Mouse (Mus musculus): ENCODE results near the gene Parva. TPM values are rescaled to one million over a fixed set of nuclear protein-coding genes. Genes with fewer than 3 reads are reported as not detected.

Gene Parva
- polyA plus RNA-seq, 1 experiment from 2014 or later, result 70.0 TPM

GRCm38 (mm10) chr7:112389611-112390251 lies 37.6 kb upstream of the Parva start:
- Histone ChIP-seq H3K4me3 (ENCODE audit: low read depth, low read length) (no peak overlapping the region), H3K9ac (replicated peaks; ENCODE audit: low read depth) (no peak overlapping the region), H3K9me3 (ENCODE audit: low read length) (no peaks in the 10 kb centered on the region), H3K36me3 (ENCODE audit: insufficient read depth, low read length) (no peaks in the 10 kb centered on the region), H3K4me1 (ENCODE audit: insufficient read depth, low read depth, low read length) (peaks cover 6% of the 10 kb centered on the region; the same call in 1 of the 2 replicates), H3K27me3 (replicated peaks; ENCODE audit: insufficient read depth, low read length) (no peaks in the 10 kb centered on the region), H3K4me2 (replicated peaks; ENCODE audit: low read depth, low read length) (no peak overlapping the region), H3K27ac (ENCODE audit: low read length) (no peak overlapping the region)
- ATAC-seq (no peak), DNase-seq (ENCODE audit: low spot score) (no peak)
- no peak for TF ChIP-seq EP300 (IDR thresholded peaks at IDR 0.05)
- TF ChIP-seq CTCF (IDR thresholded peaks at IDR 0.05), result no peak
- WGBS, result 45% methylated on average over 6 of the region's 6 CpGs

- no peak overlapping the region for H3K9ac ChIP-seq (replicated peaks; ENCODE audit: low read depth)
- H3K4me1 ChIP-seq (ENCODE audit: insufficient read depth, low read depth, low read length), result peaks cover 6% of the 10 kb centered on the region; the same call in 1 of the 2 replicates
- H3K4me2 ChIP-seq (replicated peaks; ENCODE audit: low read depth, low read length), result no peak overlapping the region
- no peak overlapping the region for H3K27ac ChIP-seq (ENCODE audit: low read length)
- 13% methylated on average over 11 of the region's 11 CpGs for WGBS
- no peaks in the 10 kb centered on the region for H3K36me3 ChIP-seq (ENCODE audit: insufficient read depth, low read length)
- H3K4me3 ChIP-seq (ENCODE audit: low read depth, low read length), result no peak overlapping the region
- ATAC-seq (no peak; the same call in 1 of the 2 replicates), DNase-seq (ENCODE audit: low spot score) (no peak)
- H3K9me3 ChIP-seq (ENCODE audit: low read length), result no peaks in the 10 kb centered on the region
- TF ChIP-seq CTCF (IDR thresholded peaks at IDR 0.05) (no peak), EP300 (IDR thresholded peaks at IDR 0.05) (peak; percentile 52)
- no peaks in the 10 kb centered on the region for H3K27me3 ChIP-seq (replicated peaks; ENCODE audit: insufficient read depth, low read length)
Measured at GRCm38 (mm10) chr7:112390252-112390936, 36.9 kb upstream of the Parva start.

- Histone ChIP-seq H3K9ac (replicated peaks; ENCODE audit: low read depth) (no peak overlapping the region), H3K4me2 (replicated peaks; ENCODE audit: low read depth, low read length) (no peak overlapping the region), H3K27ac (ENCODE audit: low read length) (no peak overlapping the region), H3K9me3 (ENCODE audit: low read length) (no peaks in the 10 kb centered on the region), H3K27me3 (replicated peaks; ENCODE audit: insufficient read depth, low read length) (no peaks in the 10 kb centered on the region), H3K4me1 (ENCODE audit: insufficient read depth, low read depth, low read length) (peaks cover 6% of the 10 kb centered on the region; the same call in 1 of the 2 replicates), H3K36me3 (ENCODE audit: insufficient read depth, low read length) (no peaks in the 10 kb centered on the region), H3K4me3 (ENCODE audit: low read depth, low read length) (no peak overlapping the region)
- 24% methylated on average over 6 of the region's 6 CpGs for WGBS
- ATAC-seq (peak; percentile 37), DNase-seq (ENCODE audit: low spot score) (peak; percentile 60)
- TF ChIP-seq EP300 (IDR thresholded peaks at IDR 0.05) (no peak), CTCF (IDR thresholded peaks at IDR 0.05) (no peak)
Measured at GRCm38 (mm10) chr7:112390937-112391605, 36.2 kb upstream of the Parva start.

- 92% methylated on average over 3 of the region's 3 CpGs for WGBS
- no peaks in the 10 kb centered on the region for H3K9me3 ChIP-seq (ENCODE audit: low read length)
Measured at GRCm38 (mm10) chr7:112397786-112398185, 29.5 kb upstream of the Parva start.

GRCm38 (mm10) chr7:112399425-112400170 lies 27.7 kb upstream of the Parva start:
- TF ChIP-seq EP300 (IDR thresholded peaks at IDR 0.05), result no peak
- no peak for TF ChIP-seq CTCF (IDR thresholded peaks at IDR 0.05)
- no peak overlapping the region for H3K9ac ChIP-seq (replicated peaks; ENCODE audit: low read depth)
- no peak overlapping the region for H3K27ac ChIP-seq (ENCODE audit: low read length)
- DNase-seq (ENCODE audit: low spot score), result no peak
- WGBS, result 75% methylated on average over 7 of the region's 7 CpGs
- H3K4me1 ChIP-seq (ENCODE audit: insufficient read depth, low read depth, low read length), result no peaks in the 10 kb centered on the region
- H3K9me3 ChIP-seq (ENCODE audit: low read length), result no peaks in the 10 kb centered on the region
- peak; percentile 11; the same call in 1 of the 2 replicates for ATAC-seq
- no peaks in the 10 kb centered on the region for H3K36me3 ChIP-seq (ENCODE audit: insufficient read depth, low read length)
- H3K27me3 ChIP-seq (replicated peaks; ENCODE audit: insufficient read depth, low read length), result no peaks in the 10 kb centered on the region
- H3K4me2 ChIP-seq (replicated peaks; ENCODE audit: low read depth, low read length), result no peak overlapping the region
- H3K4me3 ChIP-seq (ENCODE audit: low read depth, low read length), result no peak overlapping the region

More at GRCm38 (mm10) chr7:112397786-112398185, 29.5 kb upstream of the Parva start:
- H3K4me1 ChIP-seq (ENCODE audit: insufficient read depth, low read depth, low read length), result no peaks in the 10 kb centered on the region
- TF ChIP-seq CTCF (IDR thresholded peaks at IDR 0.05) (no peak), EP300 (IDR thresholded peaks at IDR 0.05) (no peak)
- H3K4me3 ChIP-seq (ENCODE audit: low read depth, low read length), result no peak overlapping the region
- no peak overlapping the region for H3K4me2 ChIP-seq (replicated peaks; ENCODE audit: low read depth, low read length)
- H3K9ac ChIP-seq (replicated peaks; ENCODE audit: low read depth), result no peak overlapping the region
- no peaks in the 10 kb centered on the region for H3K27me3 ChIP-seq (replicated peaks; ENCODE audit: insufficient read depth, low read length)
- no peak for ATAC-seq
- no peak for DNase-seq (ENCODE audit: low spot score)
- H3K36me3 ChIP-seq (ENCODE audit: insufficient read depth, low read length), result no peaks in the 10 kb centered on the region
- no peak overlapping the region for H3K27ac ChIP-seq (ENCODE audit: low read length)
